Mouse (Mus musculus): ENCODE measurements at regions not wholly inside any gene's neighbourhood (a gene's known extent, or its start where the extent isn't known, plus 50 kb on each side); places are given as distances from the start of the nearest gene placed in this dataset.

DNA sequence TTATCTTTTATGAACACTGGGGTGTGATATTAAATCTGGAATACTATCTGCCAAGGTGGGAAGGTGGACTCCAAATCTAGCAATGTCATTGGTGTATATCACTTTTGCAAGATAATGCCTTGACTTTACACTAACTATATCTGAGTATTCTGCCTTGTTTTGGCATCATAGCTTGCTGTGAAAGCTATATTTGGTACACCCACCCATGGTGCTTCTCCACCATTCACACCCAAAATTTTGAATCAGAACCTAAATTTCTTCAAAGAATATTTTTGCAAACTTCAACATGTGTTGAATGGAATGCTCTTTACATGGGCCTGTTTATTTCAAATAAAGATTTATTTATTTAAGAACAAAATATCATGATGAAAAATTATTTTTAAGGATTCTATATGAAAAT, 1087.0 kb downstream of the Dnajb9 start:
- DNase-seq (ENCODE audit: extremely low spot score in 1 of 2, low spot score in 1 of 2) = peak; percentile 11 to 42

DNA sequence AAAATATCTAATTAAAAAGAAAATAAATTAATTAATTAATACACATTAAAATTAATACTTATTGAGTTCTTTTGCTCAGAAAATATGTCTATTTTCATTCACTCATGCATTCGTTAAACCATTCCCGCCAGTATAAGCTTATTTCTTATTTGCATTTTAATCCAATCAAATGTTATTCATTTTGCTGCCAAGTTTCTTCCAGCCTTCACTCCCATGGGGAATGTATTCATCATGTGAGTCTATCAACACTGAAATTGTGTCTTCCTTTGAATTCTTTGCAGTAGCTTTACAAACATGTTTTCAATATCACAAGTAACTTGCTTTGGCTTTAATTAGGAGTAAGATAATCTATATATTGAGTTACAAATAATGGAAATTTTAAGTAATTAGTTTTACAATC, 1098.0 kb downstream of the Dnajb9 start:
- no peak for DNase-seq (ENCODE audit: extremely low spot score in 1 of 2, low spot score in 1 of 2)

DNA sequence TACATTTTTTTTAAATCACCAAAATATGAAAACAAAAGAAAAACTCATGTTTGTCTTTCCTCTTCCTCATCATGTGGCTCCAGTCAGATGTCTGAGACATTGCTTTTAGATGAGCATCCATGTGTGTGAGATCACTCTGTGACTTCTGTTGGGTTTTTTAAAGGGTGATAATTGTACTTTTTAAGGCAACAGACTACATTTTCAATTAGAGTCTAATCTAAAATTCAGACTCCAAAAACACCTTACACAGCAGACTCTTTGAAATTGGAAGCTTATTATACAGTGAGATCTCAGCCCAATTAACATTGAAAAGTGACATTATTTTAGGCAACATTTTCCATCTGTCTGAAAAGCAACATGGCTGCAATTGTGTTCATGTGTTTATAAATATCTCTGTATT, 1110.7 kb downstream of the Dnajb9 start:
- peak in 1 of 2 experiments; percentile 3 for DNase-seq (ENCODE audit: extremely low spot score in 1 of 2, low spot score in 1 of 2)

DNA sequence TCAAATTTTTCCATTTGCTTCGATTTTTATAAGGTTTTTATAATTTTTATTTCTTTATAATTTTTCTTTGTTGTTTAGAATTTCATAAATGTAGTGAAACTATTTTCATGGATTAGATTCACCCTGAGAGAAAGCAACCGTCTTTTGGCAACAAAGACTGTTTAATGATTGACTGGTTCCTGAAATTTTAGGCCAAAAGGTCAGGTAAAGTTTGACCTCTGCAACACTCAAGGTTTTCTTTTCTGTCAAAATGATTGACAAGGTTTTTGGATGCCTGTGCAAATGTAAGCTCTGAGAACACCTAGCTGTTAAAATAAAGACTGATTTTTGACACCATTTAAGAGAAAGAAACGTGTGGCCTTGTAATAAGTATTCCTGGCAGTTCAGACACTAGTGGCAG, 1132.0 kb downstream of the Dnajb9 start:
- DNase-seq (ENCODE audit: extremely low spot score in 1 of 2, low spot score in 1 of 2) = no peak

Data from frontal cortex, adult 2 months (tissue).